Mouse (Mus musculus) gastrocnemius, postnatal 4 days (tissue): Measurements from ENCODE around the gene Ust. TPM values are rescaled to one million over a fixed set of nuclear protein-coding genes. Genes with fewer than 3 reads are reported as not detected.

Source experiments
- DNase-seq, 2 experiments: peaks; one replicate each; pipeline ENCODE4 v3.0.0; 2021 to 2022; ENCODE audit warnings: low spot score in 2 of 2, mixed read lengths in 2 of 2
- total RNA-seq, 2 experiments: library from RNA; stranded (reverse); gene quantifications; 2 replicates each; pipeline ENCODE4 v1.2.3; 2021

Gene Ust
- total RNA-seq, 2 experiments from 2014 or later = 5.1 to 6.1 TPM

DNA sequence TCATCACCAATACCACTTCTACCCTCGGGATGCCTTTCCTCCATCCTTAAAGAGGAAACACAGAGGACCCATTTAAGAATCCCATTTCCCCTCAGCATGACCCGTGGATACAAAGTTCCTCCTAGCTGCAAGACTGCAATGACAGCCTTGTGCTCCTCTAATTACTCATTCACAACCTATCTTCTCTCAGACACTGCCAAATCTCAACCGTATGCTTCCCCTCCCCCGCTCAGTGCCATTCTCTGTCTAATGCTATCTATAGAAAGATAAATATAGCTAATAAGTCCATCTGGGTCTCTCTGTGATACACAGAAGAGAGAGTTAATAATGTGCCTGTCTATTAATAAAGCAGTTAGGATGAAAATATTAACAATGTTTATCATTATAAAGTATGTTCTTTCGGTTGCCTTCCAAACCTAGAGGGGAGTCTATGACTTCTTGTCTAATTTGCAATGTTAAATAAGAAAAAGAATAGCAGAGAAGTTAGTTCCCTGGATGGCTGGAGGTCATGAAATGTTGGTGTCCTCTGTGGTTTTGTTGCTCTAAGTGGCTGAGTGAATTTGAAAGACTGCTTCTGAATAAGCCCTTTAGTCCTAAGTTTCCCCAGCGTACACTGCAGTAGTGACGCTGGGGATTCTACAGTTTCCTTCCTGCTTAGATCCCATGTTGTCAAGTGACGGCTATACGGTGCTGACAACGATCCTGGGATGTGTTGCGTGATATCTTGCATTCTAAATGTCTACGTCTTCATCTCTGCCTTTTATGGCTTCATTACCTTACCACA, 178.8 kb downstream of the Ust start:
- DNase-seq = no peak

DNA sequence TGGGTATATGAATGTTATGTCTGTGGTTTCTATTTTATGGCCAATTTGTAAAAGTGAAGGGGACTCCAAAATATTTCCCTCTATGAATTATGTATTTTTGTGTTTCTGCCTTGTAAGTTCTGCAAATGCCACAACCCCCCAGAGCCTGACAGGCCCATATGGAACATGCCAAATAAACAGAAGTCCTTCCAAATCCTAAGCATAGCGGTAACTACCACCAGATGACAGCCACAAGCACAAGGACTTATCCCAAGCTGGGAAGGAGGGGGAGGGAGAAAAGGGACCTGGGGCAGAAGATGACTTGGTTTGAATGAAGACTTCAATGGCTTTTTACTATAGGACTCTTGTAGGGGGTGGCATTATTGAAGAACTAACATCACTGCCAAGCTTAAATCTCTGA, 182.0 kb downstream of the Ust start:
- no peak for DNase-seq

GRCm38 (mm10) chr10:8330958-8331357, 187.7 kb downstream of the Ust start:
- no peak for DNase-seq

GRCm38 (mm10) chr10:8330006-8330405, 188.6 kb downstream of the Ust start:
- no peak for DNase-seq

GRCm38 (mm10) chr10:8323304-8323765, 195.3 kb downstream of the Ust start:
- peak; percentile 37 to 57 for DNase-seq

DNA sequence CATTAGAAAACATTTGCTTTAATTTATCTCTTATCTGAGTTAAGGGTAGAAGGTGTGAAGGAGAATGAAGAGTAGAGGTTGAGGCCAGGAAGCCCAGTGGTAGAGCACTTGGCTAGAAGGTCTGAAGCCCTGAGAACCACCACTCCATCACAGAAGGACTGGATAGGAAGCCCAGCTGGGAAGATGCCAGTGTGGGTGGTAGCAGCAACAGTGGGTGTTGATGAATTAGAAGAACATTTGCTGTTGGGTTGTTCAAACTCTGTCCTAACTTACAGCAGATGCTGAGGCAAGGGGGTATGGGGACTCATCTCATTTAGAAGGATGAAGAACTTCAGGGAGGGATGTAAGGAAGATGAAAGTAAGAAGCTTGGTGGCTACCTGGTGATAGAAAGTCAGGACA, 197.9 kb downstream of the Ust start:
- no peak for DNase-seq

- DNase-seq = no peak
Measured at GRCm38 (mm10) chr10:8309435-8309834, 209.2 kb downstream of the Ust start.

DNA sequence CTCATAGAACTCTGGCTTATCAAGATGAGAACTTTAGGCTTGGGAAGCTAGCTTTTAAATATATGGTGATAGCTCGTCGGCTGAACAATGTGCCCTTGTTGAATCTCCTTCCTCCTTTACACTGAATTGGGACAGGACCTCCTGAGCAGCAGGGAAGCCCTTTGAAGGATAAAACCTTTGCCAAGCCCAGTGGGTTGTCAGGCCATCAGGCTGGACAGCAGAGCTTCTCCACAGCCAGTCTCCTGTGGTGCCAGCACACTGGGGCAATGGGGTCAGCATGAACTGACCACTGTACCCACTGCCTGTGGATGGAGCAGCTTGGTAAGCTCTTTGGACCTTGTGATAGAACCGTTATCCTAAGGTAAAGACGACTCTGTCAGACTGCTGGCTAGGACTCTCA, 214.4 kb downstream of the Ust start:
- no peak for DNase-seq

DNA sequence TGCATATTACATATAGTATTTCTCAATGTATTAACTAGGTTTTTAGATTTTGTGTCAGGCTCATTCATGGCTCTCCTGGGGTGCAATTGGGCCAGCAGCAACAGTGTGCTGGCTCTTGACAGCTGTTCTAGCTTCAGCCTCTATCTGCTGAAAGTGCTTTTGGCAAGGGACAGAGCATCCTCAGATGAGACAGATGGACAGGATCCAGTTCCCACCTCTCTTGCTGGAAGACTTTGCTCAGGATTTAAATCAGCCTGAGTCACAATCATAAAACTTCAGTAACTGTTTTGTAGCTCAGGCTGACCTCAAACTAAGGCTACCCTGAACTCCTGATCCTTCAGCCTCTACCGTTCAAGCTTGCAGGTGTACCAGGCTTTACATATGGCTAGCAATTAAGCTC, 219.5 kb downstream of the Ust start:
- no peak for DNase-seq

GRCm38 (mm10) chr10:8297214-8297613, 221.4 kb downstream of the Ust start:
- DNase-seq = no peak

DNA sequence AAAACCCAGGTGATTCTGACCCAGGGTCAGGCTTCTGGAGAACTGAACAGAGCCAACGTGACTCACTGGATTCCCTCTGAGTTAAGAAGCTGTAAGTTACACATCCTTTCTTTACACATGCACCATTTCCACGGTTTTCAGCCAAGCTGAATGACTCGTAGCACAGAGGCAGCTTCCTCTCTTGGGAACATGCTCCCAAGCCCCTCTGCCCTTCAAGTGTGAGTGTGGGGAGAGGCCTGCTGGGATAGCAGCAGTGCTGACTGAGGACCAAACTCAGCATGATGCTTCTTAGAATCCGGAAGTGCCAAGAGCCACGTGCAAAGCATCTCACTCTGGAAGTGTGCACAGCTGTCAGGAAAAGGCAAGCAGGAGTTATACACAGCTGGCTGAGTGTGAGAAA, 228.0 kb downstream of the Ust start:
- no peak for DNase-seq

DNA sequence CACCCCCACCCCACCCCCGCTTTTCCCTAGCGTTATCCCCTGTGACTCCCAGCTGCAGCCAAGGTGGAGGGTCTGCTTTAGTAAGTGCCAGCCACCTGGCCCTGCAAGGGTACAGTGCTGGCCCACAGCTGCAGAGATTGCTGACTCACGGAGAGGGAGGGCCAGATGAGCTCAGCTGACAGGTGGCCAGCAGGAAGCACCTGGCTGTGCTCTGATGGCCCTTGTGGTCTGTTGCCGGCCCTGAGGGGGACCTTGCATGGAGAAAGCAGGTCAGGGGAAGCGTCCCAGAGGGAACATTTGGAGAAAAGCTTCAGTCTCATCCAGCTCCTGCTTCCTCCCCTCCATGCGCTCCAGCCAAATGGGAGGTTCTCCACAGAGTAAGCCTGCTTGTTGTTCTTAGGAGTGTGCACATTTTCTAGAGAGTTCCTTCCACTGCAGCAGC, 231.3 kb downstream of the Ust start:
- peak; percentile 36 to 54 for DNase-seq

DNA sequence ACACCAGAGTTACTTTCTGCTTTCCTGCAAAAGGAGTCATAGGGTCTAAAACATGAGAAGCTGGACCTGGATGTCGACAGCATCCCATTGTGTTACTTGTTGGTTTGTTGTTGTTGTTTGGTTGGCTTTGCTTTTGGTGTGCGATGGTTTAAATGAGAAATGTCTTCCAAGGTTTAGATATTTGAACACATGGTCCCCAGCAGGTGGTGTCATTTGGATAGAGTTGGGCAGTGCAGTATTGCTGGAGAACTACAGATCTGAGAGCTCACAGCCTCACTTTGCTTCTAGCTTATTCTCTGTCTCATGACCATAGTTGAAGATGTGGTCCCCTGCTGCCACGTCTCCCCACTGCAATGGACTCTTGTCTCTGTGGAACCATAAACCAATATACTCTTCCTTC, 234.6 kb downstream of the Ust start:
- DNase-seq = no peak

DNA sequence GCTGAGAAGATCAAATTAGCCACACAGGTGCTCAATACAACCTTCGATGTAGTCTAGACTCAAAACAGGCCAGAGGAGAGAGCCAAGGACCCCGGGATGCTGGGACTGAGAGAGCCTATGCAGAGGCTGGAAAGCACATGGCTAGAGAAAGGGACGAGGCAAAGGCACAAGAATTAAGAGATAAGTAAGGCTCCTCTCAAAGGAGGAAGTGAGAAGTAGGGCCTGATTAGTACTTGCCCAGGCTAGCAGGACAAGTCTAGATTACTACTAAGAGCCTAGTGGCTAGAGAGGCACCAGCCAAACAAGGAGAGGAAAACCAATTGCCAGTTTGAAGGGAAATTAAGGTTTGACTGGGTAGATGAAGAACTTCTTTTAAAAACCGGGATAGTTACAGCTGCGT, 241.5 kb downstream of the Ust start:
- DNase-seq = no peak

GRCm38 (mm10) chr10:8269681-8270080, 248.9 kb downstream of the Ust start:
- DNase-seq = no peak

GRCm38 (mm10) chr10:8259716-8260115, 258.9 kb downstream of the Ust start:
- no peak for DNase-seq

DNA sequence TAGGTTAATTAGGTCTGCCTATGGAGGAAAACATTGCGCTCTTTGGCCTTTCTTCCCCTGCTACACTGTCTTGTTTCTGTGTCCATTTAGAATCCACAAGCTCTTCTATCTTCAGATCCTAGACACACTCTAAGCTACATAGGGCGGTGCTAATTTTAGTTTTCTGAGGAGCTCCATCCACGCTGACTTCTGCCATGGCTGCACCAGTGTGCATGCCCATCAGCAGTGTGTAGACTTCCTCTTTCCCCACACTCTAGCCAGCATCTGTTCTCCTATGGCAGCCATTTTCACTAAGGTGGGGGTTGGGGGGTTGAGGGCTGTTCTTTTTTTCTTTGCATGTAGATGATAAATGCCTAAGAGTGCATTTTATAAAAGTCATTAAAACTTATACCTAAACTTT, 268.6 kb downstream of the Ust start:
- DNase-seq = no peak

DNA sequence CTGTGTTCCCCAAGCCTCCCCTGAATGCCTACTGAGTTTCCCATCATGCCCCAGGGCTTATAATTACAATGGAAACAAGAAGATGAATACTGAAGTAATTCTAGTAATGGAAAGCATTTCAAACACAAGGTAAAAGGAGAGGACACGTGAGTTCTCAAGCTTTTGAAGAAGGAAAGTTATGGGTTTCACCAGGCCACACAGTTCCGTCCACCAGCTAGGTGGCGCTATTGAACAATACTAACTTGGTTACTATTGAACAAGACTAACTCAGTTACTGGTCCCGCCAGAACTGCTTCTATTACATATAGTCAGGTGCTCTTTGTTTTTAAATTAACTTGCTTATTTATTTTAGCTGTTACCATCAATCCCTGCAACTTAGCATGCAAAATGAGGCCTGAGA, 276.3 kb downstream of the Ust start:
- DNase-seq = peak; percentile 43 to 64

DNA sequence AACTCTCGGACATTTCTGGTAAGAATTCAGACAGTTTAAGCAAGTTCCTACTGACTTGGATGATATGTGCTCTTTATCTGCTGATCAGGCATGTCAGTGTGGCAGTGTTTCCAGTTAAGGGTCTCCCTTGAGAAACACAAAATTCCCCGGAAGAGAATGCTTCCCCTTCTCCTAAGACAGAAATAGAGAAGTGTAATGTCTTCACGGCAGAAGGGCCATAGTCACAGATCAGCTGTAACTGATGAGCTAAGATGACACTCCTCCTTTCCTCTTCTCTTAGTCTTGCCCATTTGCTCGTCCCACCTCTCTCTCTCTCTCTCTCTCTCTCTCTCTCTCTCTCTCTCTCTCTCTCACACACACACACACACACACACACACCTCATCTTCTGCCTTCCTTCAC, 277.9 kb downstream of the Ust start:
- DNase-seq = no peak

DNA sequence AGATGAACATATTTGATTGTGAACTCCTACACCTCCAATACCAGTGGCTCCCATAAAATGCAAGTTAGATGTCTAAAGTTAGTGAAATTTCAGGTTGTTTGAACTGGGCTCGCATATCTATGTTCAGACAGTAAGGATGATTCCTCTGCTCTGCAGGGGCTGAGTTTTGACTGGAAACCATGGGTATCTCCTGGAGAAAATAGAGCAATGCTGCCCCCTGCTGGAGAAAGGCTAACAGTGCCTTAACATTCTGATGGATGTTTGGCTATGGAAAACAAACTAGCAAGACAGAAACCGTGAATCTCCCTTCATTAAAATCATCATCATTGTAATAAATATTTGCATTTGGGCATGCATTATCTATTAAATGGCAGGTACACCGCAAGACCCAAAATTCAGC, 278.4 kb downstream of the Ust start:
- peak; percentile 58 to 79 for DNase-seq

DNA sequence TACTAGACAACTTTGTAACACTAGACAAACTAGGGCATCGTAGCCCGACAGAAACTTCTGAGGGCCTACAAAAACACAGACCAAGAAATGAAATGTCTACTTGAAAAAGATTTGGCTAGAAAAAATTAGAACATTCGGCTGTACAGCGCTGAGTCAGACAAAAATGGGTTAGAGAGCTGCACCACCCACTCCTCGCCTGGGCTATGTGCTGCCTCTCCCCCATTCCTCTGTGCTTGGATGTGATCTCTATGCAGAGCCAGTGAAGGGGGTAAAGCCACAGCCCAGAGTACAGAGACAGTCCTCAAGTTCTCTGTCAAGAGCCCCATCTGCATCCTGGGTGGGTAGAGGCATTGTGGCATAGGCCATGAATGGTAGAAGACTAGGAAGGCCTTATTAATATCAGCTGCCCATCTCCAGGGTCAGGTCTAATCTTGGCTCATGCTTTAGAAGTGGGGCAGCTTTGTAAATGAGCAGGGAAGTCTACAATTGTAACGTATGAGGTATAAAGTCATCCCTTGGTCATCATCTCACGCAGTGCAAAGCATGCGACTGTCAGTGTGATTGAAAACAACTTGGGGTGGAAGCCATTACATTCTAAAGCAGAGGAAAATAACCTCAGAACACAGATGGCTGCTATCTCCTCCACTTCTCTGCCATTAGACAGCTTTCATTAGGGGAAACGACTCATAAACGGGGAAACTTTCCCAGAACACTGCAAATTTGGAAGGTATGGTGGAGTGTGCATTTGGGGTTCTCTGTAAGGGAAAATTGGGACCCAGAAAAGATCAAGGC, 281.6 kb downstream of the Ust start:
- no peak for DNase-seq

- no peak for DNase-seq
Measured at GRCm38 (mm10) chr10:8233148-8233901, 285.3 kb downstream of the Ust start.
